Mouse (Mus musculus) frontal cortex, postnatal 25 days (tissue): Measurements from ENCODE around the gene Tceal5.

Experiments
- DNase-seq, 2 experiments: peaks; one replicate each; pipeline ENCODE4 v3.0.0; 2022; ENCODE audit warnings: low spot score in 2 of 2

Tceal5 gene

DNA sequence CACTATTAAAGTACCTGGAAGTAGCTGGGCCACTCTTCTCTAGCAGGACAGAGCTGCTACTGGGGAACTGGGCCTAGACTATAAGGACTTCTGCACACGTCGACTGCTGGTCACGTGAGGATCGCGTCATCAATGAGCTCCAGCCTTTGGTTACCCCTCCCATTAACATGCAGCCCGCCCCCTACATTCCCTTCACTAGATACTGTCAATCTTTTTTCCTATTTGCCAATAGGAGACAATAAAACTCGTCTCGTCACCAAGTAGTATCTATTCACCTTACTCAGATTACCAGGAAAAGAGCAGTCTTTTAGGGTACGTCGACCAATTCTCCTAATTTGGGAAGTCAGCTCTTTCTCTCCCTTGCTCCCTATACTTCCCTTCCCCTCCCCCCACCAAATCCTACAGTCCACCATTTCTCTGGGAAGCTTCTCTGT, 31.5 kb downstream of the Tceal5 start, which contains the start of gene Tceal8:
Tceal8 (minus strand) TSS at position 225 of the 434 bp plus-strand sequence.
- DNase-seq: peak; percentile 31 to 36

DNA sequence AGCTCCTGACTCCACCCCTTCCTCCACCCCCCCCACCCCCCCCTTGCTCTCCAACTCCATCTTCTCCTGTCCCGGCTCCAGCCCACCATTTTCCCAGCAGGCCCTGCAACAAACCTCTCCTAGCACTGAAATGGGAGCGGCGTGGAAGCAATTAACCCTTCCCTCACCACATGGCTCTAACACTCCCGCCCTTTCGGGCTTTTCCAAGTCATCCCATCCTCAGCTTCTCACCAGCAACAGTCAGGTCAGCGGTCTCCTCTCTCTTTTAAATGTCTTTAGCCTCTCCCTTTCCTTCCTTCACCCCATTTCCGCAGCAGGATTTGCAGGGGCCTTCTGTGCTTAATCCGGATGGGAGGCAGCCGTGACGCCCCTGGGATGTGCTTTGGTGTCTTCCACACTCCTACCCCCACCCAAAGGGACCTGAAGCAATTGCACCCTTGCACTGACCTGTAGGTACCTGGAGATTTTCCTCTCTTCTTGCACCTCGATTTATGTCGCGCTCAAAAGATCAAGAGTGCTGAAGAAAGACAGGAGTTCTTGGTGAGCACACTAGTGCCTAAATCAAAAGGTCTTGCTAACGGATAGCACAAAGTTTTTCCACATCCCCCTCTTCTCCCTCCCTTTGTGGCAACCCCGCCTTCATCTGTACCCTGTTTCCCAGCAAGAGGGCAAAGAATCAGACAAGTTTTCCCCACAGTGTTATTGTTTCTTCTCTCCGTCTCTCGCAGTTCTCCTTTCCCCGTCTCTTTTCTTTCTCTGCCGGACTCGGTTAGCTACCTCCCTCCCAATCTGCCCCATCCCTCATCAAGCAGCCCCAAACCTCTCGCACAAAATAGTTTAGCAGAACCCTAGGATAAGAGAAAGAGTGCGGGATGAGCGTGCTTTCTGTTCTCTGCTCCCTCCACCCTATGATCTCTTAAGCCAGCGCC, 32.2 kb downstream of the Tceal5 start:
- DNase-seq: peak; percentile 15 to 34

DNA sequence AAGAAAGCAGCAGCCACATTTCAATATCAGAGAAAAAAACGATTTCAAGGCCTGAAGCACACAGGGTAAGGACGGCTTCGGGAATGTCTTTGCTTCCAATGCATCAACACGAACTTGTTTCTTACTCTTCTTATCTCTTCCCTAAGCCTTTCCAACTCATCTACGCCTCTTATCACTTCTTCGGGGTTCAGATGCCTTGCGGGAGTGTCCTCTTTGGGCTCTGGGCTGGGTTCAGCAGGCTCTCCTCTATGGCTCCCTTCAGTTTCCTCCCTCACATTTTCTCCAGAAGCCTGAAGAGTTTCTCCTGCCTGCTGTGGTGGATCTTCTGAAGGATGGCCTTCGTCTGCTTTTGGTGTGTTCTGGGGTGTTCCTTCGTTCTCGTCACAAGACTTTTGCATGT, 33.1 kb downstream of the Tceal5 start:
- DNase-seq: no peak
